Mouse (Mus musculus) lung, postnatal 0 days (tissue): ENCODE measurements around the gene Tmem231.

Experiments used
- CTCF ChIP-seq: IDR thresholded peaks from 2 replicates; pipeline ENCODE4 v1.5.1; 2016; ENCODE audit warnings: antibody characterized with exemption, mild to moderate bottlenecking
- EP300 ChIP-seq: IDR thresholded peaks from 2 replicates; pipeline ENCODE4 v1.6.1; 2016; ENCODE audit warnings: antibody characterized with exemption, mild to moderate bottlenecking, control low read depth

DNA sequence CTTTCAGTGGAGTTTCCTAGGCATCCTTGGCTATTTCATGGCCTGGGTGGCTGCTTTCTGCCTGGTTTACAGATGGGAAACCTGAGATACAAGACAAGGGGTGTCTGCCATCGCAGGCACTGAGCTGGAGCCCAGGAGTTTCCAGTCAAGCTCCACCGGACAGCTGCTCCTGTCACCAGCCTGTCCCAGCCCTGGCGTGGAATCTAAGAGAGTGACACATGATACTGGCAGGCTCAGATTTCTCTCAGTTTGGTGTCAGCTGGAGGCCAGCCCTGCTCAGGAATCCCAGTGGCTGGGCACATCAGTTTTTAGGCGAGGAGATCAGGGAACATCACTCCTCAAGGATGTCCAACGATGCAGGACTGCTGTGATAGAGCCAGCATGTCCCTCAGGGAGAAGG is 31.6 kb downstream of the Tmem231 start:
- no peak for TF ChIP-seq CTCF
- no peak for TF ChIP-seq EP300
